Mouse (Mus musculus) CH12.LX (cell line): ENCODE data around the gene Tm7sf2.

ENCODE experiments used
- CTCF ChIP-seq, 2 experiments: IDR thresholded peaks in 1 of 2; conservative IDR thresholded peaks in 1 of 2; 2 replicates each; pipeline ENCODE4 v1.5.1; 2011 to 2012; ENCODE audit warnings: low read depth in 2 of 2, low read length in 2 of 2, improper control_type of control experiment in 1 of 2, inconsistent platforms in 1 of 2, mild to moderate bottlenecking in 1 of 2, moderate library complexity in 1 of 2
- EP300 ChIP-seq: IDR thresholded peaks from 2 replicates; pipeline ENCODE4 v1.6.1; 2011; ENCODE audit warnings: low read length, improper control_type of control experiment
- ETS1 ChIP-seq: conservative IDR thresholded peaks from 2 replicates; pipeline ENCODE4 v1.6.1; 2012; ENCODE audit warnings: low read depth, mild to moderate bottlenecking, inconsistent platforms, low read length, improper control_type of control experiment, moderate library complexity
- HCFC1 ChIP-seq: IDR thresholded peaks from 2 replicates; pipeline ENCODE4 v1.6.1; 2012; ENCODE audit warnings: low read depth, mild to moderate bottlenecking, inconsistent platforms, low read length, improper control_type of control experiment
- IRF4 ChIP-seq: IDR thresholded peaks from 2 replicates; pipeline ENCODE4 v1.6.1; 2014; ENCODE audit warnings: low read depth, mild to moderate bottlenecking, inconsistent platforms, low read length, improper control_type of control experiment
- MAFK ChIP-seq: IDR thresholded peaks from 2 replicates; pipeline ENCODE4 v1.6.1; 2011; ENCODE audit warnings: low read length, improper control_type of control experiment; ENCODE audit not compliant: insufficient replicate concordance
- MAX ChIP-seq: IDR thresholded peaks from 2 replicates; pipeline ENCODE4 v1.6.1; 2011; ENCODE audit warnings: low read length, improper control_type of control experiment
- MEF2A ChIP-seq: IDR thresholded peaks from 2 replicates; pipeline ENCODE4 v1.6.1; 2014; ENCODE audit warnings: low read depth, mild to moderate bottlenecking, inconsistent platforms, low read length, improper control_type of control experiment, borderline replicate concordance
- POLR2A ChIP-seq: IDR thresholded peaks from 2 replicates; pipeline ENCODE4 v1.6.1; 2011; ENCODE audit warnings: low read depth, mild to moderate bottlenecking, improper control_type of control experiment, low read length
- SIN3A ChIP-seq: IDR thresholded peaks from 2 replicates; pipeline ENCODE4 v1.6.1; 2012; ENCODE audit warnings: low read length, improper control_type of control experiment, inconsistent platforms
- TBP ChIP-seq: conservative IDR thresholded peaks from 2 replicates; pipeline ENCODE4 v1.6.1; 2011; ENCODE audit warnings: low read depth, low read length, improper control_type of control experiment
- TCF12 ChIP-seq: IDR thresholded peaks from 2 replicates; pipeline ENCODE4 v1.6.1; 2014; ENCODE audit warnings: low read depth, mild to moderate bottlenecking, inconsistent platforms, low read length, improper control_type of control experiment
- USF1 ChIP-seq: IDR thresholded peaks from 2 replicates; pipeline ENCODE4 v1.6.1; 2014; ENCODE audit warnings: low read depth, mild to moderate bottlenecking, inconsistent platforms, low read length, improper control_type of control experiment
- ZMIZ1 ChIP-seq: IDR thresholded peaks from 2 replicates; pipeline ENCODE4 v1.6.1; 2012; ENCODE audit warnings: low read depth, mild to moderate bottlenecking, inconsistent platforms, low read length, improper control_type of control experiment

- TF ChIP-seq EP300 (no peak), ETS1 (peak; percentile 61), MAX (peak; percentile 79), TCF12 (peak; percentile 75), MAFK (peak; percentile 30; the same call in 1 of the 2 replicates), HCFC1 (peak; percentile 98), SIN3A (peak; percentile 100), MEF2A (peak; percentile 78; the same call in 1 of the 2 replicates), TBP (peak; percentile 64; the same call in 1 of the 2 replicates), CTCF (conservative IDR thresholded peaks at IDR 0.05 in 1 of 2, IDR thresholded peaks at IDR 0.05 in 1 of 2; ENCODE audit: low read depth in 2 of 2, low read length in 2 of 2) (no peak), POLR2A (peak; percentile 84), ZMIZ1 (0 out of 2 replicates have a peak, but pooled peaks have one; percentile 47), IRF4 (peak; percentile 76), USF1 (no peak)
Measured at GRCm38 (mm10) chr19:6084478-6085248, 16.5 kb upstream of the Tm7sf2 start, which contains the start of the genes Zfpl1 and Cdca5.
